Mouse (Mus musculus) embryonic facial prominence, embryonic 15.5 days (tissue): ENCODE data around the gene Fndc5. TPM values are rescaled to one million over a fixed set of nuclear protein-coding genes. Genes with fewer than 3 reads are reported as not detected.

Experiments
- ATAC-seq: fragments of 200-750 bp; cut with Nextera tagmentation; 2 replicates; pipeline ENCODE4 v1.8.0; 2017; ENCODE audit warnings: low read depth, moderate TSS enrichment; ENCODE audit not compliant: insufficient number of reproducible peaks, low FRiP score, low TSS enrichment
- H3K27ac ChIP-seq: fragments of 300-500 bp; sonication (generic); replicated peaks from 2 replicates; pipeline ENCODE4 v1.5.1; 2015; ENCODE audit warnings: mild to moderate bottlenecking, inconsistent platforms
- H3K27me3 ChIP-seq: fragments of 300-500 bp; sonication (generic); 2 replicates; pipeline ENCODE4 v1.6.1; 2015; ENCODE audit warnings: inconsistent platforms
- H3K36me3 ChIP-seq: fragments of 300-500 bp; sonication (generic); 2 replicates; pipeline ENCODE4 v1.6.1; 2015; ENCODE audit warnings: mild to moderate bottlenecking, inconsistent platforms
- H3K4me1 ChIP-seq: fragments of 300-500 bp; sonication (generic); 2 replicates; pipeline ENCODE4 v1.6.1; 2015; ENCODE audit warnings: inconsistent platforms
- H3K4me2 ChIP-seq: fragments of 300-500 bp; sonication (generic); replicated peaks from 2 replicates; pipeline ENCODE4 v1.6.1; 2015; ENCODE audit warnings: mild to moderate bottlenecking, inconsistent platforms
- H3K4me3 ChIP-seq: fragments of 300-500 bp; sonication (generic); replicated peaks from 2 replicates; pipeline ENCODE4 v1.5.1; 2015; ENCODE audit warnings: mild to moderate bottlenecking, inconsistent platforms
- H3K9ac ChIP-seq: fragments of 300-500 bp; sonication (generic); 2 replicates; pipeline ENCODE4 v1.6.1; 2015; ENCODE audit warnings: inconsistent platforms
- H3K9me3 ChIP-seq: fragments of 300-500 bp; sonication (generic); replicated peaks from 2 replicates; pipeline ENCODE4 v1.6.1; 2016; ENCODE audit warnings: inconsistent platforms
- WGBS: fragments of 180-500 bp; shearing (Covaris S2); methylation state at CpG from one replicate; pipeline ENCODE4 v1.1.7; 2015; 5-methylcytosine and 5-hydroxymethylcytosine counted together
- polyA plus RNA-seq: library from polyadenylated mRNA; unstranded; fragments of >200 nt; fragmentation: Nextera tagmentation; extraction: Ambion mirVana; gene quantifications from 2 replicates; pipeline ENCODE4 v1.2.1, GENCODE M21; 2015

The Fndc5 gene
- polyA plus RNA-seq, 1 experiment from 2014 or later = 19.7 TPM

GRCm38 (mm10) chr4:129151276-129151811 is 14.5 kb downstream of the Fndc5 start:
- Histone ChIP-seq H3K27me3 (no peaks in the 10 kb centered on the region), H3K4me2 (no peak overlapping the region), H3K27ac (no peak overlapping the region), H3K9ac (no peak overlapping the region), H3K36me3 (peaks cover 64% of the 10 kb centered on the region), H3K4me3 (no peak overlapping the region), H3K4me1 (no peaks in the 10 kb centered on the region), H3K9me3 (no peaks in the 10 kb centered on the region)
- no peak for ATAC-seq
- WGBS = 88% methylated on average over 4 of the region's 4 CpGs

DNA sequence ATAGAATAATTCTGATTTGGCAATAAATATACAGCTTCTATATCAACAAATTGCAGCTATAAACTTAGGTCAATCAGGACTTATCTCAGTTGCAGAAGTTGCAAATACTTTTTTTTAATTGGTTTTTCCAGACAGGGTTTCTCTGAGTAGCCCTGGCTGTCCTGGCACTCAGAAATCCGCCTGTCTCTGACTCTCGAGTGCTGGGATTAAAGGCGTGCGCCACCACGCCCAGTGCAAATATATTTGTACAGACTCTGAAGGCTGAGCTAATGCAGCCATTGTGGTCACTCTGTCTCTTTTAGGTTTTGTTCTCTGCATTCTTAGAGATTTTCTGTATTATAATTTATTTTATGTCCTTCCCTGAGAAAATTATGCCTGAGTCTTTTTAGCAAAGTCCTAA is 20.7 kb downstream of the Fndc5 start:
- no peak overlapping the region for H3K9ac ChIP-seq
- H3K4me3 ChIP-seq = no peak overlapping the region
- no peaks in the 10 kb centered on the region for H3K4me1 ChIP-seq
- no peak overlapping the region for H3K4me2 ChIP-seq
- WGBS = 80% methylated on average over 5 of the region's 5 CpGs
- no peak for ATAC-seq
- H3K27me3 ChIP-seq = no peaks in the 10 kb centered on the region
- no peak overlapping the region for H3K27ac ChIP-seq
- H3K9me3 ChIP-seq = no peaks in the 10 kb centered on the region
- peaks cover 46% of the 10 kb centered on the region for H3K36me3 ChIP-seq

DNA sequence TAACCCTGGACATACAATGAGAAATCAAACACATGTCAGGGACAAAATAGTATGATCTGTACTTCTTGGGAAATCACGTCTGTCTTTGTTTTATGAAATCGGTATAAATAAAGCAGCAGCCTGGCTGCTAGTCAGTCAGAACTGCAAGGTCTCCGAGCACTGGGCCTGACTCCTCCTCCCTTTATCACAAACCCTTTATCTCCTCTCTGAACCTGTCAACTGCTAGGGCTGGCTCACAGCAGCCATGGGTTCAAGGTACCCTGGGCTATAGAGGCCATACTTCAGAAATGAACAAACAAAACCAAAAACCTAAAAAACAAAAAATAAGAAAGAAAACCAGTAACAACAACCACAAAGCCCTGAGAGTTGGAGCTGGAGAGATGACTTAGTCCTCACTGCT is 21.8 kb downstream of the Fndc5 start:
- Histone ChIP-seq H3K9ac (no peak overlapping the region), H3K27me3 (no peaks in the 10 kb centered on the region), H3K36me3 (peaks cover 44% of the 10 kb centered on the region), H3K4me3 (no peak overlapping the region), H3K9me3 (no peaks in the 10 kb centered on the region), H3K4me1 (no peaks in the 10 kb centered on the region), H3K27ac (no peak overlapping the region), H3K4me2 (no peak overlapping the region)
- WGBS = 76% methylated on average over 3 of the region's 3 CpGs
- no peak for ATAC-seq

DNA sequence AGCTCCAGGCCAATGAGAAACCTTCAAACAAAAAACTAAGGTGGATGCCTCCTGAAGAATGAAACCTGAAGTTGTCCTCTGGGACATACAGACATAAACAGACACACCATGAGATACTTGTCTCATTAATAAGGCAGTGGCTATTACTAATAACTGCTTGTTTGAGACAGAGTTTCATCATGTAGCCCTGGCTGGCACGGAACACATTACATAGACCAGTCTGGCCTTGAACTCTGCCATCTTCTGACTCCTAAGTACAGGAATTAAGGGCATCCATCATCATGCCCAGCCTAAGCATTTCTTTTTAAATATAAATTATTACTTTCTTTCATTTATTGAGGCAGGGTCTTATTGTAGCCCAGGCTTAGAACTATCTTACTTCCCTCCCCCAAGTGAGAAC is 24.3 kb downstream of the Fndc5 start:
- Histone ChIP-seq H3K27me3 (no peaks in the 10 kb centered on the region), H3K4me2 (no peak overlapping the region), H3K9me3 (no peaks in the 10 kb centered on the region), H3K36me3 (peaks cover 41% of the 10 kb centered on the region), H3K27ac (no peak overlapping the region), H3K4me1 (no peaks in the 10 kb centered on the region), H3K4me3 (no peak overlapping the region), H3K9ac (no peak overlapping the region)
- 97% methylated on average over 1 of the region's 1 CpGs for WGBS
- ATAC-seq = no peak

DNA sequence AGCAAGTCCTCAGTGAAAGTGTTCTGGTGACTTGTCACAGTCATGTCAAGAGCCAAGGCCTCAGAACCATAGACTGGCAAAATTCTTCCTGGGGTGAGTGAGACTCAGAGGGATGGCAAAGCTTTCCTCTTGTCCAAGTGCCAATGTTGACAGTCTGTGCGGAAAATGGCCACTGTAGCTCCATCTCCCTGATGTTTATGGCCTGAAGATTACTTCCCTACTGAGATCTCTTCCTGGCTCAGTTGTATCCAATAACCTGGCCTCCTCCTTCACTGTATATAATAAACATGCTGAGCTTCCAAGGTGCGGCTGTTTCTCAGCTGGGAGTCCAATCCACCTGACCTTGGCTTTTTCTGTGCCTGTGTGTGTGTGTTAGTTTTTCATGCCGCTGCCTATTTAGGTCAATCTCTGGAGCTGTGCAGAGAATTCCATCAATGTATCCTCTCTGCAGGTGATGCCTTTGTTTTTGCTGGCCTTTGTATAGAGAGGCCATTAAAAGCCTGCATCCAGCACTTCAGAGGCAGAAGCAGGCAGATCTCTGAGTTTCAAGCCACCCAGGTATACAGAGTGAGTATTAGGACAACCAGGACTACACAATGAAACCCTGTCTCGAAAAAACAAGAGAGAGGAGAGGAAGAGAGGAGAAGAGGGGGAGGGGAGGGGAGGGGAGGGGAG is 24.9 kb downstream of the Fndc5 start:
- WGBS = 89% methylated on average over 4 of the region's 4 CpGs
- H3K27me3 ChIP-seq = no peaks in the 10 kb centered on the region
- peaks cover 40% of the 10 kb centered on the region for H3K36me3 ChIP-seq
- ATAC-seq = no peak
- H3K27ac ChIP-seq = no peak overlapping the region
- H3K4me3 ChIP-seq = no peak overlapping the region
- H3K9me3 ChIP-seq = no peaks in the 10 kb centered on the region
- H3K4me2 ChIP-seq = no peak overlapping the region
- H3K4me1 ChIP-seq = no peaks in the 10 kb centered on the region
- H3K9ac ChIP-seq = no peak overlapping the region

DNA sequence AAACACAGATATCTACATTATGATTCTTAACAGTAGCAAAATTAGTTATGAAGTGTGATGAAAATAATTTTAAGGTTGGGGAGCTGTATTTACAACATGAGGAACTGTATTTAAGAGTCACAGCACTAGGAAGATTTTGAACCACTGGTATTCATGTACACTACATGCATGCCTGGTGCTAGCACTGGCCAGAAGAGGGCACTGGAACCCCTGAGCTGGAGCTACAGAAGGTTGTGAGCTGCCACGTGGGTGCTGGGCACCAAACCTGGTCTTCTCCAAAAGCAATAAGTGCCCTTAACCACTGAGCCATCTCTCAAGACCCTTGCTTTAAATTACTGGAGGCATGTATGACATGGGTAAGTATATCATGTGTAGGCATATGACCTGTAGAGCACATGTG is 35.7 kb downstream of the Fndc5 start:
- peaks cover 64% of the 10 kb centered on the region for H3K36me3 ChIP-seq
- ATAC-seq = no peak
- no peaks in the 10 kb centered on the region for H3K27me3 ChIP-seq
- WGBS = 54% methylated on average over 1 of the region's 1 CpGs
- no peak overlapping the region for H3K4me3 ChIP-seq
- no peak overlapping the region for H3K27ac ChIP-seq
- no peak overlapping the region for H3K4me2 ChIP-seq
- no peak overlapping the region for H3K9ac ChIP-seq
- no peaks in the 10 kb centered on the region for H3K9me3 ChIP-seq
- H3K4me1 ChIP-seq = no peaks in the 10 kb centered on the region

GRCm38 (mm10) chr4:129179560-129179959 is 42.8 kb downstream of the Fndc5 start:
- ATAC-seq = no peak
- Histone ChIP-seq H3K27ac (no peak overlapping the region), H3K4me3 (no peak overlapping the region), H3K4me2 (no peak overlapping the region), H3K4me1 (no peaks in the 10 kb centered on the region), H3K9me3 (no peaks in the 10 kb centered on the region), H3K27me3 (no peaks in the 10 kb centered on the region), H3K36me3 (peaks cover 37% of the 10 kb centered on the region), H3K9ac (no peak overlapping the region)
- 41% methylated on average over 1 of the region's 1 CpGs for WGBS

GRCm38 (mm10) chr4:129188041-129188659 is 51.4 kb downstream of the Fndc5 start:
- H3K27me3 ChIP-seq = no peaks in the 10 kb centered on the region
- no peaks in the 10 kb centered on the region for H3K36me3 ChIP-seq
- peak overlapping the region; percentile 59 for H3K9ac ChIP-seq
- no peak for ATAC-seq
- no peaks in the 10 kb centered on the region for H3K9me3 ChIP-seq
- H3K4me3 ChIP-seq = peak overlapping the region; percentile 92
- H3K4me2 ChIP-seq = peak overlapping the region; percentile 63
- 32% methylated on average over 5 of the region's 5 CpGs for WGBS
- H3K4me1 ChIP-seq = peaks cover 20% of the 10 kb centered on the region
- 0 out of 2 replicates have a peak overlapping the region, but pooled peaks have one; percentile 7 for H3K27ac ChIP-seq

GRCm38 (mm10) chr4:129188803-129189541 is 52.2 kb downstream of the Fndc5 start:
- no peaks in the 10 kb centered on the region for H3K9me3 ChIP-seq
- no peaks in the 10 kb centered on the region for H3K27me3 ChIP-seq
- H3K9ac ChIP-seq = peak overlapping the region; percentile 59
- 0 out of 2 replicates have a peak, but pooled peaks cover 3% of the 10 kb centered on the region for H3K36me3 ChIP-seq
- peak; percentile 51 for ATAC-seq
- under 1% methylated on average over 69 of the region's 74 CpGs for WGBS
- H3K27ac ChIP-seq = peak overlapping the region; percentile 91
- peaks cover 20% of the 10 kb centered on the region for H3K4me1 ChIP-seq
- peak overlapping the region; percentile 63 for H3K4me2 ChIP-seq
- H3K4me3 ChIP-seq = peak overlapping the region; percentile 92

- peak within 1 kb of the TSS; percentile 63 for H3K9ac ChIP-seq
- H3K9me3 ChIP-seq = no peaks in the 10 kb centered on the region
- peak within 1 kb of the TSS; percentile 92 for H3K4me3 ChIP-seq
- no peaks in the 10 kb centered on the region for H3K27me3 ChIP-seq
- H3K27ac ChIP-seq = peak within 1 kb of the TSS; percentile 91
- WGBS = under 1% methylated on average over 55 of the region's 58 CpGs
- peaks cover 20% of the 10 kb centered on the region for H3K4me1 ChIP-seq
- H3K36me3 ChIP-seq = peaks cover 10% of the 10 kb centered on the region; the same call in 1 of the 2 replicates
- ATAC-seq = peak; percentile 89
- H3K4me2 ChIP-seq = peak within 1 kb of the TSS; percentile 71
These were observed 53.0 kb downstream of the Fndc5 start, which contains the start of the genes S100pbp and Yars for GRCm38 (mm10) chr4:129189542-129190519. TSS of gene S100pbp (minus strand) at chr4:129189727. TSS of gene Yars (plus strand) at chr4:129189760.
